Mouse (Mus musculus): ENCODE results near the gene Akap17b. TPM values are rescaled to one million over a fixed set of nuclear protein-coding genes. Genes with fewer than 3 reads are reported as not detected.

Gene Akap17b
- total RNA-seq (2023): under 1 TPM; 0.53 to 0.75 TPM

DNA sequence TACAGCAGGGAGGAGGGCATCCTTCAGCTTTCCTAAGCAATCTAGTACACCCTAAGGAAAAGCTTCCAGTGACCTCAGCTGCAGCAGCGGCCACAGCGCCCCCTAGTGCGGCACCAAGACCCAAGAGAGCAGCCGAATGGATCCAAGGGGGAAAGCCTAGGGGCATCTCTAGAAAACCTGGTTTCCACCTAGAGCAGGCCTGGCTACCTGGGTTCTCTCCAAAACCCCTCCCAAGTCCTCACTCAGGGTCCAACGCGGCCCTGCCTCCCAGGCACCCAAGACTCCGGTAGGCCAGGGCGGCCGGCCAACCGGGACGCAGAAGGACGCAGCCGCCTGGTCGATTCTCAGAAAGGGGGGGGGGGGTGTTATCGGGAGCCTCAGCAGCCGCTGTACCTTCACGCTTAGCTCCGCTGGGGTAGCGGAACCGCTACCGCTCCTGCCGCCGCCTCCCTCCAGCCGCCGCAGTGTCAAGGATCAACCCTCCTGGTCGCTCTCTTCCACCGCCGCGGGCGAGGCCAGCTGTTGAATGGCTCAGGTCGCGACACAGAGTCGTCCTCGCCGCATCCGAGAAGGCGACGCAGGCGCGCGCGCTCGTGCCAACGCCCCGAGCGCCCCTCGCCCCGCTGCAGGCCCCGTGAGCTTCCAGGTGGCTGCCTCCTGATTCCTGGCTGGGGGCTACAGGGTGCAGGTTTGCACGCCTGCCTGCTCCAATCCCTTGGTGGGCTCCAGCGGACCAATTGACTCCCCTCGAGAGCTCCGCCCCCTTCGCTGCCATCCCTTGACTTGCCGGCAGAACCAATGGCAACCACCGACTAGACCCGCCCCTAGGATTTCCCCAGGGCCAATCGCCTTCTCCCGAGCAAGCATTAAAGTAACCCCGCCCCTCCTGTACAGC lies at the start of gene Akap17b:
Gene Akap17b (minus strand): TSS at position 739 of the 895 bp plus-strand sequence.

GRCm38 (mm10) chrX:36597707-36598389 lies 47.3 kb downstream of the Akap17b start, which contains the start of gene Pgrmc1:
Pgrmc1 (plus strand) TSS chrX:36598206.

Other genes with a start within 250 kb of the Akap17b start
- gene Gm6268, start 244.1 kb downstream of the Akap17b start, total RNA-seq (2023): not detected
- gene Gm14569, start 153.6 kb downstream of the Akap17b start, total RNA-seq (2023): not detected
- gene Pgrmc1, start 47.2 kb downstream of the Akap17b start, total RNA-seq (2023): 10 to 100 TPM; 16.3 to 16.7 TPM
- gene Slc25a43, start 98.3 kb upstream of the Akap17b start, total RNA-seq (2023): 1 to 10 TPM; 1.9 to 2.2 TPM
- gene Slc25a5, start 150.3 kb upstream of the Akap17b start, total RNA-seq (2023): 100 to 1,000 TPM; 287 to 314 TPM
- 10 to 100 TPM; 59.3 to 71.7 TPM for gene Ube2a, start 228.5 kb upstream of the Akap17b start, total RNA-seq (2023)
- gene C330007P06Rik, start 228.7 kb upstream of the Akap17b start, total RNA-seq (2023): 10 to 100 TPM; 24.7 to 27.5 TPM

Data from neutrophil, adult 59 days (primary cell).